Mouse (Mus musculus) embryo, embryonic 11 days (tissue): ENCODE data around the gene Stambp.

Source experiments
- DNase-seq: peaks from one replicate; pipeline ENCODE4 v3.0.0-alpha.2; 2015

Gene Stambp

DNA sequence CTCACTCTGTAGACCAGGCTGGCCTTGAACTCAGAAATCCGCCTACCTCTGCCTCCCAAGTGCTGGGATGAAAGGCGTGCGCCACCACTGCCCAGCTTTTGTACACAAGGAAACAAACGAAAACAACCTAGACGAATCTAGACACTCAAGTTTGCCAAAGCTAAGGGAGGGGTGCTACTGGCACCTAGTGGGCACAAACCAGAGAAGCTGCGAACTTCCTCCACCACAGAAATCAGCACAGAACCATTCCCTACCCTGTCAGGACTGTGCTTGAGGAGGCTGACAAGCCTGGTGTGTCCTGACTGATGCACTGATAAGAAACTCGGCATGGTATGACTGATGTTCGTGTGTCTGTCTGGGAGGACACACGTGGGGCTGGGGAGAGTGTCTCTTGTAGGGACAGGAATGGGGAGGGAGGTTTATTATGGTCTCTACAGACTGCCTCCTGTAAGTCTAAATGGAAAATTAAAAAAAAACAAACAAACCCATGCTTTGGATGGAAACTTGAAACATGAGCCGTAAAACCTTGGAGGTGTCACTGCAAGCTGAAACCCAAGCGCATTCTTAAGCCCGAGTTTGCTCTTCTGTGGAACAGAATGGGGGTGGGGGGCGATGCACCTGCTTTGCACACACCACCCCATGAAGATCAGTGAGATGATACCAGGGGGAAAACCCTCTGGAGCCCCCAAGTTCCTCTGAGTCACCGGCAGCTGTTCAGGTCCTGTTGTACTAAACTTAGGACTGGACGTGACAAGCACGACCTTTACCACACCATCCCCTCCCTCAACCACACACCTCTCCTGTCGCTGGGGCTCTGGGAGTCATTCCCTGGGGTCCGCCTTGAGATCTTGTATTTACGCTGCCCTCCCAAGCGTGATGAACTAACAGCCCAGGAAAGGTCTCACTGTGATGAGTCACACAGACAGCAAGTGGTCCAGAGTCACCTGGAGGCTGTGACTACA lies 3.3 kb downstream of the Stambp start:
- DNase-seq: no peak

DNA sequence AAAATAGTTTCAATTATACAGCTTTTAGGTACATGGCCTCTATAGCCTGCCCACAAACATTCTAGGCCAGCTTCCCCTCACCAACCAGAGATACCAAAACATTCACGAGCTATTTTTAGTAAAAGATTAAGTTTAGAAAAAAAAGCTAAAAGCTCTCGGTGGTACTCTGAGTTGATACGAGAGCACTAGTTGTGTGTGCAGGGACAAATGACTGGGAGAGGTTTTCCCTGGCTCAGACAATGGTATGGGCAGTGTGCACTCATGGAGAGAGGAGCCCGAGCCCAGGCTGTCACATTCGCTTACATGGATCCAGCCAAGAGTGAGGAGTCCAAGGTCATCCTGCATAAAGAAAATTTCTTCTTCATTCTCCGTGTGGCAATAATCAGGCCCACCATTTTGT lies 16.6 kb downstream of the Stambp start:
- no peak for DNase-seq

GRCm38 (mm10) chr6:83548346-83548745 lies 24.2 kb downstream of the Stambp start:
- DNase-seq: peak; percentile 3

DNA sequence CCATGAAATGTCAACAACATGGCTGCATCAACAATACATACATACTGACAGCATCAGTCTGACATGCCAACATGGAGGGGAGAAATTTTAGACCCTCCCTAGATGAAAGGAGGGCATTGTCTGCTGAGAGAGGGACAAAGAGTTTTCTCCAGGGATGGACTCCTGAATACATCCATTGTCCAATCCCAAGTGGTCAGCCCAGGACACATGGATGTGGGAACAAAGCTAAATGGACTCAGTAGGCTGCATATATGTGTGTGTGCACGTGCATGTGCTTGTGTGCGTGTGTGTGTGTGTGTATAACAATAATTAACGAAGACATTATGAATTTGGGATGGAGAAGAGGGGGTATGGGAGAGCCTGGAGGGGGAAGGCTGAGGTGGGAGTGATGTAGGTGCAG lies 26.8 kb downstream of the Stambp start:
- DNase-seq: no peak

DNA sequence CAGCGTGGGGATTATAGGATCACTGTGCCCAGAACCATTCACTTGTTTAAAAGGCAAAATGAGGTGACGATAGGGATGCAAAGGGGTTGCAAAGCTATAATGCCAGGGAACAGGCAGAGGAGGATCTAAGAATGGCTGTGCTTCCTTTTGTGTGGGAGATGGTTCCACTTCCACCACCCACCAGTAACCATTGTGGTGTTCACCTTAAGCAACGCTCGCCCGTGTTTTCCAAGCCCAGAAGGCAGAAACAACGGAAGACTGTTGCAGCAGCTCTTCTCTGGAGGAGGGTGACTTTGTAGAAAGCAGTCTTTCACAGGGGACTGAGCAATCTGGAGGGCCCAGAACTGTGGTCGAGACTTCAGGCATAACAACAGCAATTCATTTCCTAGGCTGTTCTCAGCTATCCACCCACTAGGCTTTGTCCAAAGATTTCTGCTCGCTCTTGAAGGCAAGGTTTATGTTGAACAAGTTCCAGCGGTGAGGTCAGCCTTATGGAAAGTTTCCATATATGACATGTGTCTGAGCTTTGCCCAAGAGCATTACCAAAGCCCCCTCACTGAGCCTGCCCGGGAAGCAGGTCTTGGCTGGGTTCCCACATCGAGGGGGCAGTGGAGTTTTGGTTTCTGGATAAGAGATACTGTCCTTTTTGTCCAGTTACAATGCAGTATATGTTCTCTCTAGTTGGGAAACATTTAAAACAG lies 30.6 kb downstream of the Stambp start:
- no peak for DNase-seq

GRCm38 (mm10) chr6:83540017-83540416 lies 32.5 kb downstream of the Stambp start:
- DNase-seq: peak; percentile 7

GRCm38 (mm10) chr6:83536795-83537059 lies 35.8 kb downstream of the Stambp start:
- no peak for DNase-seq

- peak; percentile 10 for DNase-seq
These were observed 36.3 kb downstream of the Stambp start, which contains the start of gene Actg2 for GRCm38 (mm10) chr6:83536028-83536794. Actg2 (minus strand) TSS chr6:83536265.

GRCm38 (mm10) chr6:83532608-83533007 lies 39.9 kb downstream of the Stambp start:
- DNase-seq: no peak

GRCm38 (mm10) chr6:83523194-83523593 lies 49.3 kb downstream of the Stambp start:
- no peak for DNase-seq

GRCm38 (mm10) chr6:83521784-83522183 lies 50.7 kb downstream of the Stambp start:
- no peak for DNase-seq

GRCm38 (mm10) chr6:83518637-83519036 lies 53.9 kb downstream of the Stambp start:
- no peak for DNase-seq

- DNase-seq: no peak
These were observed 57.4 kb downstream of the Stambp start for GRCm38 (mm10) chr6:83515172-83515571.

GRCm38 (mm10) chr6:83512495-83512894 lies 60.0 kb downstream of the Stambp start:
- peak; percentile 56 for DNase-seq

DNA sequence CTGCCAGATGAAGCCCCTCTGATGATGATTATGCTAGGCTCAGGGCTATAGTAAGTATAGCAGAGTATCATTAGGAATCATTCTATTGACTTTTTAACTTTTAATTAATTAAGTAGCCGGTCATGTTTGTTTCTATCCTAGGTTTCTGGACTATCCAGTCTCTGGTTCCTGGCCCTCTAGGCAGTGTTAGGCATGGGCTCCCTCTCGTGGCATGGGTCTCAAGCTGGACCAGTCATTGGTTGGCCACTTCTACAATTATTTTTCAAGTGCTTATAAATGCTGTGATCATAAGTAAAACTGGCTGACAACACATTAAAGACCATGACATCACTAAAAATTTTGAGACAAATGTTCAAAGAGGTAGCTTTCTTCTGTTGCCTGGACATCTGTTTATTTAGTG lies 62.3 kb downstream of the Stambp start:
- no peak for DNase-seq

DNA sequence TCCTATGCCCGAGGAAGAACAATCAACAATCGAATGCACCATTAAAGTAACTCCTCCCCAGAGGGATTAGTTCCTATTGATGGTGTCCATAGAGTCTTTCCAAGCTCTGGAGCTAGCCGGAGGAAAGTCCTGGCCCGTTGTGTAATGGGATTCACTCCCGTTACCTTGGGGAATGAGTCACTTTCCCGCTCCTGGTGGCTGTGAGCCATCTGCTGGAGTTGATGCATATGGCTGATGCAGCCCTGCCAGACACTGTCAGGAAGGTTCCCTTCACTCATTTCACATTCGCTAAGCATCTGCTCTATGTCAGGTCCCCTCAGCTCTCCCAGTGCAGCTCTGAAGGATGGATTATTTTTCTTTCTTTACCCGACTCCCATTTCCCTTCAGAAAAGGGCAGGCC lies 63.1 kb downstream of the Stambp start:
- DNase-seq: peak; percentile 21

- no peak for DNase-seq
These were observed 65.4 kb downstream of the Stambp start for GRCm38 (mm10) chr6:83507168-83507546.

DNA sequence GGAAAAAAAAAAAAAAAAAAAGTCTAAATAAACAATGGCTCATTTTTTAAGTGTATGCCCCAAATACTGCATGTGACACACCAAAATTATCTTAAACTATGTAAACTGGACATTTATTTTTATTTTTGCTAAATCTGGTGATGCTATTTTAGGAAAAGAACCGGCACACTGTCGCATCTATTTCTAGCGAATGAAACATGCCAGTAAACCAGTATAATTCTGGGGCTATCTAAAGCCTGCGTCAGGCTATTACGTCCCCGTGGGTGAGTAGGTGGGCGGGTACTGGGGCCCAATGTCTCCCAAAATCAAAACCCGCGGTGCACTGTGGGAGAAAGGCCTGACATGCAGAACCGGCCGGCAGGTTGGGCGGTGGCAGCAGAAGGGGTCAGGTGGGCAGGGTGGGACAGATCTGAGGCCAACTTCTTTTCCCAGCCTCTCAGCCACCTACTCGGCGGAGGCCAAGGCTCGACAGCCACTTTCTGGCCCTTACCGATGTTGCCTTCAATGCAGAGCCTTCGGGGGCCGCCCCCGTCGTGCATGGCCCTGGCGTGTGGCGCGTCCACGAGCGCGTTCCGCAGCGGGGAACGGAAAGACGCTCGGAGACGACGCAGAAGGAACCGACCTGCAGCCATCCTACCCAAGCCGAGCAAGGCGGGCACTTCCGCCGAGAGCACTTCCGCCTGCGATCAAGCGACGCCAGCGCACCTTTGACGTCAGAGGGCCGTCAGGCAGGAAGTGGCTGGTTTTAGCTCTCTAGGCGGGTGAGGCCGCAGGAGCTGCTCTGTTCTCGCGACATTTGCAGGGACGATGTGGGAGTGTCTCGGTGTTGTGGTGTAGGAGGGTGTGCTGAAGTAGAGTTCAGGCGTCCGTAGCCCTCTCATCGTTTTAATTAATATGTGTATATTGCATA lies 66.0 kb downstream of the Stambp start, which contains the start of gene Dguok:
Gene Dguok (minus strand): TSS at position 712 of the 910 bp plus-strand sequence.
- DNase-seq: peak; percentile 99

DNA sequence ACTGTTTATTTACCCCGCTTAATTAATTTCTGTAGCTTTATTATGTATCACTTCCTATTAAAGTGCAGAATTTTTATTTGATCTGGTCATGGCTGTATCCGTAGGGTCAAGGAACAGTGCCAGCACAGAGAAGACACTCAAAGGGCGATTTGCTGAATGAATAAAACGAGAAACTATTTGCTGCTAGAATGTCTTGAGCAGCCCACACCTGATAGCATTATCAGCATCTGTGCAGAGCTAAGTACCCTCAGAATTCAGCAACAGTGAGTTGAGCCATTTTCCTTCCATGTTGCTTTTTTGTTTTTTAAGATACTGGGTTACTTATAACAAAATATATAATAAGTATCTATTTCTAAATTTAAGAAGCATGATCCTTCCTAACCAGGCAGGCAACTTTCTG lies 67.0 kb downstream of the Stambp start:
- no peak for DNase-seq

DNA sequence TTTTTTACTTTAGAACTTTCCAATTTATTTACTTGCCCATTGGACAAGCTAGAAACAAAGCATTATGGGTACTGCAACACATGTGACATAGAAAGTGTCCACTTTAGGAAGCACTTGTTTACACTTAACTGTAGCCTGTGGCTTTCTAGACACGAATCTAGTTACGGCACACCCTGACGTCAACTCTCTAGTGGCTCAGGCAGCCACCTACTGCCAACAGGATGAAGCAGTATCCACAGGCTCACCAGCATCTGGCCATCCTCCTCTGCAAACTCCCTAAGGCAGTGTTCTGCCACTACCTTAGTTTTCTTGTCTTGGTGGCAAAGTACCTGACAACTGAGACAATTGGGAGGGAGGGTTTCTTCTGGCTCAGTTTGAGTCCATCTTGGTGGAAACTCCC lies 69.2 kb downstream of the Stambp start:
- no peak for DNase-seq

DNA sequence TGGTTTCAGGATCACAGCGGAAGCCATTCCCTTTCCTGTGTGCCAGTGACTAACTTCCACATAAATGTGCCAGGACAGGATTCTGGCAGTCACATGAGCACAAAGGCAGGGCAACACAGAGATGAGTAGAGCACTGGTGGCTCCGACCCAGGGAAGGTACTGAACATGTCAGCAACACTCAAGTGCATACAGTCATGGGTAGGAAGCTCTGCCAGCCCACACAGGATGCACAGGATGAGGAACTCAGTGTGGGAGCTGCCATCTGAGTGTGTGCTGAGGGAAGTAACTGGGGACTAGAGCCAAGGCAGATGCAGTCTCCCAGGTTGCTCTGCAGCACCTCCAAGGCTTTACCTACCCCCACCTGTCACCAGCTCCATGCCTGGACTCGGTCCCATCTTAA lies 69.9 kb downstream of the Stambp start:
- no peak for DNase-seq
